Mouse (Mus musculus) forebrain, embryonic 15.5 days (tissue): ENCODE results near the gene Fchsd2. TPM values are rescaled to one million over a fixed set of nuclear protein-coding genes. Genes with fewer than 3 reads are reported as not detected.

ENCODE experiments used
- ATAC-seq: fragments of 200-750 bp; cut with Nextera tagmentation; replicated peaks from 2 replicates; pipeline ENCODE4 v1.8.0; 2017; ENCODE audit warnings: mild to moderate bottlenecking, moderate TSS enrichment, moderate library complexity
- H3K27ac ChIP-seq: fragments of 300-500 bp; sonication (generic); replicated peaks from 2 replicates; pipeline ENCODE4 v1.5.1; 2015; ENCODE audit warnings: mild to moderate bottlenecking, inconsistent platforms
- H3K27me3 ChIP-seq: fragments of 300-500 bp; sonication (generic); 2 replicates; pipeline ENCODE4 v1.6.1; 2015; ENCODE audit warnings: inconsistent platforms
- H3K36me3 ChIP-seq: fragments of 300-500 bp; sonication (generic); 2 replicates; pipeline ENCODE4 v1.6.1; 2015; ENCODE audit warnings: mild to moderate bottlenecking, inconsistent platforms
- H3K4me1 ChIP-seq: fragments of 300-500 bp; sonication (generic); 2 replicates; pipeline ENCODE4 v1.6.1; 2015; ENCODE audit warnings: inconsistent platforms
- H3K4me2 ChIP-seq: fragments of 300-500 bp; sonication (generic); replicated peaks from 2 replicates; pipeline ENCODE4 v1.6.1; 2015; ENCODE audit warnings: mild to moderate bottlenecking, inconsistent platforms
- H3K4me3 ChIP-seq: fragments of 300-500 bp; sonication (generic); 2 replicates; pipeline ENCODE4 v1.5.1; 2015; ENCODE audit warnings: mild to moderate bottlenecking, inconsistent platforms
- H3K9ac ChIP-seq: fragments of 300-500 bp; sonication (generic); replicated peaks from 2 replicates; pipeline ENCODE4 v1.6.1; 2015; ENCODE audit warnings: mild to moderate bottlenecking, inconsistent platforms
- H3K9me3 ChIP-seq: fragments of 300-500 bp; sonication (generic); 2 replicates; pipeline ENCODE4 v1.6.1; 2016; ENCODE audit warnings: inconsistent platforms
- WGBS: fragments of 180-500 bp; shearing (Covaris S2); methylation state at CpG from one replicate; pipeline ENCODE4 v1.1.7; 2015; ENCODE audit warnings: mixed read lengths; 5-methylcytosine and 5-hydroxymethylcytosine counted together
- polyA plus RNA-seq: library from polyadenylated mRNA; unstranded; fragments of >200 nt; fragmentation: Nextera tagmentation; extraction: Ambion mirVana; gene quantifications from 2 replicates; pipeline ENCODE4 v1.2.1, GENCODE M21; 2015

The Fchsd2 gene
- 45.2 and 46.2 TPM in 2 replicates for polyA plus RNA-seq

DNA sequence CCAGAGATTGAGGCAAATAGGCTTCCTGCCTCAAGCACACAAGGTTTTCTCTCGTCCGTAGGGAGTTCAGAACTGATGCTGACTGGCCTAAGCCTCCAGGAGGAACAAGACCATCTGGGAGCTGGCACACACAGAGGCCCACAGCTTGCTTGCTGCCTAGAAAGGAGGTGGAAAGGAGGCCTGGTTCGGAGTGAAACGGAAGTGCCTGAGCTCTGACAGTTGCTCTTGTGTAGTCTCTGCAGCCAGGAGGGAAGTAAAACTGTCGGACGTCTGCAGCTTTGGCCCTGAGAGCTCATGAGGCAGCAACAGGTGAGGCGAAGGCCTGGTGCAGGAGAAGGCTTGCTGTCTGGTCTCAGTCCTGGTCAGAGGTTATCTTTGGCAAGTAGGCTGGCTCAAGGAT is at the start of gene Fchsd2:
Fchsd2 (plus strand) TSS at position 246 of the 400 bp plus-strand sequence.
- no peak within 1 kb of the TSS for H3K27ac ChIP-seq
- H3K4me2 ChIP-seq, result no peak within 1 kb of the TSS

DNA sequence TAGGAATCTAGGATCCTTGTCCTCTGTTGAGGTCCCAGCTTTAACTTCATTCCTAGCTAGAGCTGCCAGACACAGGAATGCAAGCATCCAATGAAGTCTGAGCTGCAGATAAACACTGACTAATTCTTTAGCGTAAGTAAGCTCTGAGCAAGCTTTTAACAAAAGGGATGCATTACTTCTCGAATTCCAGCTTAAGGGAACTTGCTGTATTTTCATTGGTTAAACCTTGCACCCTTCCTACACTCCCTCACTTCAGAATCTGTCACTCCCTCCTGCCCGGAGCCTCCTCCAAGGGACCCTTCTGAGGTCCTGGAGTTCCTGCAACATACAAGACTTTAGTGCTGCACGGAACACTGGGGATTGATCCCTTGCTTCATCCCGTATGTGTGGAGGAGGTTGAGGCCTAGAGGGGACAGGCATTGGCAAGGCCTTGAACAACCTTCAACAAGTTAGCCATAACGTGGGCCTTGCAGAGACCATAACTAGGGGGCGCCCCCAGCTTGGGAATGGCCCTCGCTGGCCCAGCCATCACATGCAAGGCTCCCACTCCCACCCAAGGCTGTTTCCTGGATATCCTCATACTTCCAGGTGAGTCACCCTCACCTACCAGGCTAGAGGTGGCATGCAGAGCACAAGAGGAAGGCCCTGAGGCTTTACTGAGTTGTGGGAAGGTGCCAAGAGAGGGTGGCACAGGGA is 48.7 kb upstream of the Fchsd2 start:
- Histone ChIP-seq H3K9me3 (no peaks in the 10 kb centered on the region), H3K9ac (no peak overlapping the region), H3K4me1 (no peaks in the 10 kb centered on the region), H3K4me3 (no peak overlapping the region), H3K27ac (no peak overlapping the region), H3K4me2 (no peak overlapping the region), H3K36me3 (no peaks in the 10 kb centered on the region), H3K27me3 (no peaks in the 10 kb centered on the region)
- WGBS, result 56% methylated on average over 8 of the region's 8 CpGs
- ATAC-seq, result no peak

More for the DNA sequence above, at the start of gene Fchsd2:
- no peaks in the 10 kb centered on the region for H3K27me3 ChIP-seq
- H3K4me1 ChIP-seq, result peaks cover 6% of the 10 kb centered on the region; the same call in 1 of the 2 replicates
- H3K4me3 ChIP-seq, result no peak within 1 kb of the TSS
- ATAC-seq, result no peak
- H3K9ac ChIP-seq, result no peak within 1 kb of the TSS
- WGBS, result 62% methylated on average over 7 of the region's 7 CpGs
- H3K36me3 ChIP-seq, result no peaks in the 10 kb centered on the region
- H3K9me3 ChIP-seq, result no peaks in the 10 kb centered on the region

DNA sequence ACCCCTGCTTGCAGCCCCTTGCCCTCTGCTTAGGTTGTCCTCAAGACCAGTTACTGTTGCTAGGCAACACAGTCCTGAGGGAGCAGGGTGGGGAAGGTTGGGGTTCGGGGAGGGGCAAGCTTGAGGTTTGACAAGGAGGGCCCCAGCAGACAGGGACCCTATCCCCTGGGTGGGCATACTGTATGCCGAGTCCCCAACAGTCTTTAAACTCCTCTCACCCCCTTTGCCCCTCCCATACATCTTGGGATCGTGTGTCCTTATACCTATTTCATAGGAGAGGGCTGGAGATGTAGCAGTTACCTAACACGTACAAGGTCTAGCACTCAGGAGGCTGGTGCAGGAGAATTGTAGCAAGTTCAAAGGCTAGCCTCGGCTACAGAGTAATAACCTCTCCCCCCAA is 44.4 kb upstream of the Fchsd2 start:
- no peak for ATAC-seq
- Histone ChIP-seq H3K4me1 (no peaks in the 10 kb centered on the region), H3K4me2 (no peak overlapping the region), H3K27me3 (no peaks in the 10 kb centered on the region), H3K9ac (no peak overlapping the region), H3K27ac (no peak overlapping the region), H3K4me3 (no peak overlapping the region), H3K9me3 (no peaks in the 10 kb centered on the region), H3K36me3 (no peaks in the 10 kb centered on the region)
- WGBS, result 84% methylated on average over 5 of the region's 5 CpGs

DNA sequence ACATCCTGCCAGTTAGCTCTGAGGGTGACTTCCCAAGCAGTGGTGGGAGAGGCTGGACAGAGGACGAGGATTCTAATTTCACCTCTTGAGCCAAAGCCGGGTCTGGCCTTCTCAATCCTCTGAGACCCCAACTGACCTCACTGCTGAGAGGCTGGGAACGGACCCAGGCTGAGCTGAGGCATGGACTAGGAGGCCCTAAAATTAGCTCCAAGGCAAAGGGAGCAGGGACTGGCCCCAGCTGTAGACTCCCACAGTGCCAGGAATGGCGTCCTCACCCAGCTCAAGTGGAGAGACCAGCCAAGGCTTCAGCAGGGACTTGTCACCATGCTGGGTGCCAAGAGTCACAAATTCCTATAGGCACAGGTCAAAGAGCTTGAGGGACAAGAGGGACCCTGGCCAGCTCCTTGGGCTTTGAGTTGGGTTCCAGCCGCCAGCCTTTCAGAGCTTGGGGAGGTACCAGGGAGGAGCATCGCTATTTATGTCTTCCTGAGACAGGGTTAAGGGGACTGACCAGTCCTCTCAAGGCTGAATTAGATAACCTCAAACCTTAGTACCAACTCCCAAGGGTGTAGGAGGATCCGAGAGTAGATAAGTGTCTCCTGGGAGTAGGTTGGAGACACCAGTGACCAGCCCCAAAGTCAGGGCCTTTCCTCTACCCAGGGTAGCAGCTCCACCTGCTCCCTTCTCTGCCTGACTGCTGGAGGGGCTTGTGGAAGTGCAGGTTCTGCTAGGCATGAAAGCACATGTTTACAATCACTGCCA is 43.2 kb upstream of the Fchsd2 start:
- Histone ChIP-seq H3K4me2 (no peak overlapping the region), H3K4me1 (no peaks in the 10 kb centered on the region), H3K36me3 (no peaks in the 10 kb centered on the region), H3K9ac (no peak overlapping the region), H3K27ac (no peak overlapping the region), H3K4me3 (no peak overlapping the region), H3K9me3 (no peaks in the 10 kb centered on the region), H3K27me3 (no peaks in the 10 kb centered on the region)
- no peak for ATAC-seq
- 85% methylated on average over 7 of the region's 7 CpGs for WGBS

DNA sequence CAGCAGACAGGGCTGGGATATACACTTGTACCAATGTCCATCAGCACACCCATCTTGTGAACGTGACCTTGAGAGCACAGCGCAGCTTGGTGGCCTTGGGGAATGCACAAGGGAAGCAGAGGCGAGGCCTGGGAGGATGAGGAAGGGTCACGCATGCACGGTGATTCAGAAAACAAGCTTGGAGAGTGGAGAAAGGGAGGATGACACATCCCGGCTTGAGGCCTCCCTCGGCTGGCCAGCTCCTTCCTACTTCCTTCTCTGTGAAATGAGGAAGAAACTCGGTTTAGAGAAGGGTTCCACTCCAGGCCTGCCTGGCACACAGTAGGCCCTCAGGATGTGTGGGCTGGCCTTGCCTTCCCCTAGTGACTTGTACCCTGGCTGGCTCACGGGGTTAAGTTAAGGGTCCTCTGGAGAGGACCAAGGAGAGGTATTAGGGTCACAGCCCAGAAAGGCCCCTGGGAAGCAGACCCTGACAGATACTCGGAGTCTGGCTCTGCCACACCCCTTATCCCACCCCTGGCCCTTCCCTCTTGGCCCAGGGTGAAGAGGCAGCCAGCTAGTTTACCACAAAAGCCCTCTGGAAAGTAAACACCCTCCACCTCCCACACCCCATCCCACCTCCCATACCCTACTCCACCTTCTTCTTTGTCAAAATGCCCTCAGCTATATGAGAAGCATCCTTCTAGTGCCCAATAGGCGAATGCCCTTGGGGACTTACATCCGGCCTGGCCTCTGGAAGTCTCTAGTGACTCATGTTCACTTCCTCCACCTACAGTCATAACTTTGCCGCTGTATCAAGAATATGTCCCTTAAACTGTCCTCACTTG is 41.7 kb upstream of the Fchsd2 start:
- ATAC-seq, result no peak; the same call in 1 of the 2 replicates
- H3K4me3 ChIP-seq, result no peak overlapping the region
- H3K27me3 ChIP-seq, result no peaks in the 10 kb centered on the region
- H3K36me3 ChIP-seq, result no peaks in the 10 kb centered on the region
- no peak overlapping the region for H3K27ac ChIP-seq
- no peaks in the 10 kb centered on the region for H3K9me3 ChIP-seq
- H3K9ac ChIP-seq, result no peak overlapping the region
- 76% methylated on average over 13 of the region's 13 CpGs for WGBS
- no peak overlapping the region for H3K4me2 ChIP-seq
- no peaks in the 10 kb centered on the region for H3K4me1 ChIP-seq

DNA sequence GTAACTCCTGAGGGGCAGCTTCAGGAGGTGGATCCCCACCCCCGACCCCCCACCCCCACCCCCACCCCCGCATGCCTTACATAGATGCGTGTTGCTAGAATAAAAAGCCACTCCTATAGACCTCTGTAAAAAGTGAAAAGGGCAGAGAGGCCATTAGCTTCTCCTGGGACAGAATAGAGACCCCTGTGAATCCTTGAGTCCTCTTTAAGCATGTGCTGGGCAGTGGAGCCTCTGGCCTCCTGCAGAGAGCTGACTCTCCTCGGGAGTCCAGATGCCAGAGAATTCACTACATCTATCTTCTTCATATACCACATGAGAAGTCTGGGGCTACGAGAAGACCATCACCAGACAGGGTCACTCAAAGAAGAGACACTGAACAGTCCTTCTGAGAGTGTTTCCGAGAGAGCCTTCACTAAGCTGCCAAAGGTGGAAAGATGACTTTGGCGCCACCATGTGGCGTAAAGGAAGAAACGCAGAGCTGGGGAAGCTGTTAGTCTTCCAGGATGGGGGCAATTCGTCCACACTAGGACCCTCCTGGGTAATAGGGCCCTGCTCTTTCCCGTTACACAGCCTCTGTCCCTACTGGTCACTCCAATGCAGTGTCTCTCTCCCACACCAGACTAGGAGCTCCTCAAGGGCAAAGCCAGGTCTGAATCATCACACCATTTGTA is 41.0 kb upstream of the Fchsd2 start:
- Histone ChIP-seq H3K4me3 (no peak overlapping the region), H3K36me3 (no peaks in the 10 kb centered on the region), H3K4me1 (no peaks in the 10 kb centered on the region), H3K27me3 (no peaks in the 10 kb centered on the region), H3K9ac (no peak overlapping the region), H3K4me2 (no peak overlapping the region), H3K9me3 (no peaks in the 10 kb centered on the region), H3K27ac (no peak overlapping the region)
- ATAC-seq, result peak; percentile 64
- WGBS, result 18% methylated on average over 11 of the region's 11 CpGs

DNA sequence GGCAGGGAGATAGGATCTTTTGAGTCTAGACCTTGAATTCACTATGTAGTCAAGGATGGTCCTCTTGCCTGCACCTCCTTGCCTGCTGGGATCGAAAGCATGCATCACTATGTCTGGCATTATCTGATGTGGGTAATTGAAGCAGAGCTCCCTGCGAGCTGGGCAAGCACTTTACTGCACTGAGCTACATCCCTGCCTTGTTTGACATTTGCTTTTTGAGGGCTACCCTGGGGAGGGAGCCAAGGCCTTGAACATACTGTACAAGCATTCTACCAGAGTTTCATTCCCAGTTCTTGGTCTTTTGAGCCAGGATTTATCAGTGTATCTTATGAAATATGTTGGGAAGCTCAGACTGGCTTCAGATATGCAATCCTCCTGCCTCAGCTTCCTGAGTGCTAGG is 39.5 kb upstream of the Fchsd2 start:
- H3K27me3 ChIP-seq, result no peaks in the 10 kb centered on the region
- no peaks in the 10 kb centered on the region for H3K9me3 ChIP-seq
- no peak for ATAC-seq
- no peak overlapping the region for H3K4me2 ChIP-seq
- WGBS, result 70% methylated on average over 2 of the region's 2 CpGs
- H3K4me3 ChIP-seq, result no peak overlapping the region
- no peak overlapping the region for H3K9ac ChIP-seq
- H3K27ac ChIP-seq, result no peak overlapping the region
- no peaks in the 10 kb centered on the region for H3K36me3 ChIP-seq
- no peaks in the 10 kb centered on the region for H3K4me1 ChIP-seq

DNA sequence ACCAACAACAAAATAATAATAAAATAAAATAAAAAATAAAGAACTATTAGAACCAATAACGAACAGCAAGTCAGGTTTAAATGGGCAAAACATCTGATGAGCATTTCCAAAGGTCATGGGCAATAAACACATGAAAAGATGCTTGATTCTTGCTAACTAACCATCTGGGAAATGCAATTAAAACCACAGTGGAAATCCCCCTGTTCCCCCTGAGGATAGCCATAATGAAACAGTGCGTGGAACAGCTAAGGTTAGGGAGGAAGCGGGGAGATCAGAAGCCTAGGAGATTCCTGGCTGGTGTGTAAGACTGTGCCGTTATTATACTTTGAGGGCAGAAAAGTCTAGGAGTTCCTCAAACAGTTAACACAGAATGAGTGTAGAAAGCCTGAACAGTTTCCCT is 35.4 kb upstream of the Fchsd2 start:
- peaks cover 4% of the 10 kb centered on the region for H3K4me1 ChIP-seq
- H3K4me3 ChIP-seq, result no peak overlapping the region
- WGBS, result 67% methylated on average over 4 of the region's 4 CpGs
- no peak overlapping the region for H3K4me2 ChIP-seq
- no peaks in the 10 kb centered on the region for H3K9me3 ChIP-seq
- H3K27me3 ChIP-seq, result no peaks in the 10 kb centered on the region
- H3K27ac ChIP-seq, result no peak overlapping the region
- ATAC-seq, result no peak
- no peak overlapping the region for H3K9ac ChIP-seq
- H3K36me3 ChIP-seq, result no peaks in the 10 kb centered on the region

DNA sequence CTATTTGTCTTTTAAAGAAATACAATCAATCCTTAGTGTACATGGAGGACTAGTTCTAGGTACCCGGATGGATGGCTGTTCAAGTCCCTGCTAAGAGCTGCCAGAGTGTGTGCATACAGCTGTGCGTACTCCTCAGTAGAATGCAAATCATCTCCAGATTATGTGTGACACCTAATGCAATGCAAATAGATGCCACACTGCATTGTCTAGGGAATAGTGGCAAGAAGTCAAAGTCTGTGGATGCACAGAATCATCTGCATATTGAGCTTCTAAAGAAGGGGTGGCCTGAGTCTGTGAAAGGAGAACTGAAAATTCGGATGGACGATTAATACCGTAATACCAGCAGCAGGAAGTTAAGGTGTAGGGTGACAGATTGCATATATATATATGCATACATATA is 33.5 kb upstream of the Fchsd2 start:
- Histone ChIP-seq H3K4me3 (no peak overlapping the region), H3K4me2 (no peak overlapping the region), H3K36me3 (no peaks in the 10 kb centered on the region), H3K9ac (no peak overlapping the region), H3K9me3 (no peaks in the 10 kb centered on the region), H3K27me3 (no peaks in the 10 kb centered on the region), H3K27ac (no peak overlapping the region), H3K4me1 (peaks cover 4% of the 10 kb centered on the region)
- no peak for ATAC-seq
- 84% methylated on average over 5 of the region's 5 CpGs for WGBS

DNA sequence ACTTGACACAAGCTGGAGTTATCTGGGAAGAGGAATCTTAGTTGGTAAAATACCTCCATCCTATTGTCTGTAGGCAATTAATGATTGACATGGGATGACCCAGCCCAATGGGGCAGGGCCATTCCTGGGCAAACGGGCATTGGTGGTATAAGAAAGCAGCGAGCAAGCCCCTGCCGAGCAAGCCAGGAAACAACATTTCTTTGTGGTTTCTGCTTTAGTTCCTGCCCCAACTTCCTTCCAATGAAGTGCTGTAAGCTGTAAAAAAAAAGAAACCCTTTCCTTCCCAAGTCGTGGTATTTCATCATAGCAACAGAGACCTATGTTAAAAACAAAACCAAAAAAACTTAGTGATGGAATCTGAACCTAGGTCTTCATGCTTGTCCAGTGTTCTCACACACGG is 32.2 kb upstream of the Fchsd2 start:
- no peak overlapping the region for H3K9ac ChIP-seq
- no peak for ATAC-seq

DNA sequence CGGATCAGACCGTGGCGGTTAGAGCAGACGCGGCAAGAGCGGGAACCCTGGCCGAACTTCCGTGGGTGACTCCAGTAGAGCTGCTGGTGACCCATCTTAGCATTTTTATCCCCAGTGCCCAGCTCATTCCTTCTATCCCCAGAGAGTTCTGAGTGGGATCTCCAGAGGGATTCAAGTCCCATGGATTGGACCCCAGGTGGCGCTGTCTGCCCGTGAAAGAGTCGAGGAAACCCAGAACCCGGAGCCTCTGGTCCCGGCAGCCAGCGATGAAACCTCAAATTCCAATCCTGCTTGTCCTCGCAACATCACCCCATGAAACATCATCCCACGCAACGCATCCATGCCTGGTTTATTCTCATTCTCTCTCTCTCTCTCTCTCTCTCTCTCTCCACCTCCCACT is 31.3 kb upstream of the Fchsd2 start:
- H3K4me2 ChIP-seq, result peak overlapping the region; percentile 34; the same call in 1 of the 2 replicates
- H3K4me1 ChIP-seq, result peaks cover 4% of the 10 kb centered on the region
- no peak overlapping the region for H3K4me3 ChIP-seq
- peak; percentile 80 for ATAC-seq
- no peak overlapping the region for H3K9ac ChIP-seq
- H3K36me3 ChIP-seq, result no peaks in the 10 kb centered on the region
- 6% methylated on average over 17 of the region's 17 CpGs for WGBS
- H3K9me3 ChIP-seq, result no peaks in the 10 kb centered on the region
- H3K27me3 ChIP-seq, result no peaks in the 10 kb centered on the region
- no peak overlapping the region for H3K27ac ChIP-seq

More for the DNA sequence above, 32.2 kb upstream of the Fchsd2 start:
- Histone ChIP-seq H3K4me1 (peaks cover 4% of the 10 kb centered on the region), H3K27me3 (no peaks in the 10 kb centered on the region), H3K4me3 (no peak overlapping the region), H3K36me3 (no peaks in the 10 kb centered on the region), H3K4me2 (no peak overlapping the region), H3K9me3 (no peaks in the 10 kb centered on the region), H3K27ac (no peak overlapping the region)
- WGBS, result 70% methylated on average over 5 of the region's 5 CpGs
